Mouse (Mus musculus): ENCODE measurements around the gene Hivep3. TPM values are rescaled to one million over a fixed set of nuclear protein-coding genes. Genes with fewer than 3 reads are reported as not detected.

Hivep3 gene
- polyA plus RNA-seq, 1 experiment = 29.4 TPM

Other genes starting within 250 kb of the Hivep3 start
- gene Rimkla, start 241.2 kb upstream of the Hivep3 start, polyA plus RNA-seq (2012; rRNA removed) = 0.21 and 0.29 TPM in 2 replicates
- gene Foxj3, start 196.8 kb upstream of the Hivep3 start, polyA plus RNA-seq (2012; rRNA removed) = 20.5 and 22.0 TPM in 2 replicates
- gene Frg2f1, start 194.3 kb upstream of the Hivep3 start, polyA plus RNA-seq (2012; rRNA removed) = 5.1 and 5.8 TPM in 2 replicates
- gene Guca2a, start 96.1 kb upstream of the Hivep3 start, polyA plus RNA-seq (2012; rRNA removed) = 2.7 and 2.9 TPM in 2 replicates
- gene Guca2b, start 74.8 kb upstream of the Hivep3 start, polyA plus RNA-seq (2012; rRNA removed) = 0.12 TPM in 2 replicates

Measured in urinary bladder, adult 2 months (tissue).